Mouse (Mus musculus) yolk sac, embryonic 10.5 days (tissue): ENCODE data around the gene Dstyk.
A peak's percentile ranks its signal among the peaks of the same experiment; 100 is the strongest.
"Not testable (repeated sequence)": the region's sequence is repeated elsewhere in the genome, so short reads cannot be mapped to it uniquely, and the experiment has no call there.

Experiments
- DNase-seq: peaks from one replicate; pipeline ENCODE4 v3.0.0-alpha.2; 2017; ENCODE audit warnings: low spot score

The Dstyk gene

DNA sequence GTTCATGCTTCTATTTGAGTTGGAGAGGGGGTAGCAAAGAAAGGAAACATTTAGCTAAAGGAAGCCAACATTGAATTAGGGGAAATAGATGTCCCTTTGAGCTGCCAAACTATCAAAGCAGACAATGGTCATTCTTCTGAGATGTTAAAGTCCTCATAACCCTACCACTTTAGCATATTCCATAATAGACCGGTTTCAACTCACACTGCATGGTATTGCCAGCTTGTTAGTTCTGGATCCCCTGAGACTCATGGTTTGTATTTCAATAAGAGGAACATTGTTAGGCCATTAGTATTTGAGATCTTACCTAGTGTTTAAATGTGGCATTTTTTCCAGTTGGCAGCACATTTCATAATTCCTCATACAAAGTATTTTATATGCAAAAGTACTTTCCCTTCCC, 19.6 kb downstream of the Dstyk start:
- no peak for DNase-seq

DNA sequence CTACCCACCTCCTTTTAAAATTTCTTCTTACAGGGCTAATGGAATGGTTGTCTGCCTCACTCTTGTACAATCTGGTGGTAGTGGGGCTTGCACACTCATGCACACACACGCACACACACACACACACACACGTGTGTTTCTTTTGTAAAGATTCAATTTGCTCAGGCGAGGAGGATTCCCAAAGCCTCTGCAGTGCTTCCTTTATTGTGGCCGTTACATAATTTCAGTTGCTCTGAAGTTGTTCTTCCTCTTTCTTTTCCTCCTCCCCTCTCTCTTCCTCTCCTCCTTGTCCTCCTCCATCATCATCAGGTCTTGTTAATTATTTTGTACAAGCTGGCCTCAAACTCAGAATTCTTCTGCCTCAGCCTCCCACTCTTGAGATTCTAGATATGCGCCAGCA, 20.0 kb downstream of the Dstyk start:
- DNase-seq, result no peak

DNA sequence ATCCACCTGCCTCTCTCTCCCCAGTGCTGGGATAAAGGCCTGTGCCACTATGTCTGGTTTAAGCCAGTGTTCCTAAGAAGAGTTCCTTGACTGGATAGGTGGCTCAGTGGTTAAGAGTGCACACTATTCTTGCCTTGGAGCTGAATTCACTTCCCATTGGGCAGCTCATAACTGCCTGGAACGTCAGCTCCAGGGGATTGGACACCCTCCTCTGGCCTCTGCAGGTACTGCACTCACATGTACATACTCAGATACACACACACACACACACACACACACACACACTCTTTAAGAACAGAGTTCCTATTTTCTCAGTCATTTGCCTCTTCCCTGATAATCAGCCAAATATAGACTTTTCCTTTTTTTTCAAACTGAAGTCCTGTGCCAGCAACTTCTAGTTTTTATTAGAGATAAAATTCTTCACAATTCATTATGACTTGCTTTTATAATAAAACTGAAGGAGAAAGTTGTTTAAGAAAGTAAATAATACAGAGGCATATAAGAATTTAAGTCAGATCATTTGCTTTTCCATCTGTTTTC, 23.6 kb downstream of the Dstyk start:
- no peak for DNase-seq

DNA sequence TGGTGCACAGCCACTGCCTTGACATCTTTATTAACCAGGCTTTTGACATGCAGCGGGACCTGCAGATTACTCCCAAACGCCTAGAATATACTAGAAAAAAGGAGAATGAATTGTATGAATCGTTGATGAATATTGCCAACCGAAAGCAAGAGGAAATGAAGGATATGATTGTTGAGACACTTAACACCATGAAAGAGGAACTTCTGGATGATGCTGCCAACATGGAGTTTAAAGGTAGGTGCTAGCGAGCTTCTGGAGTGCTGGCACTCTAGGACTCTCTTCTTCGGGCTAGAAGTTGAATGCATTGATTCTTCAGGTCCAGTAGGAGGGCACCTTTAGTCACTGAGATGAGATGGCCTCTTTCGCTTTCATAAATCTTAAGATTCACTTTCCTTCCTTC, 32.4 kb downstream of the Dstyk start:
- DNase-seq, result no peak

DNA sequence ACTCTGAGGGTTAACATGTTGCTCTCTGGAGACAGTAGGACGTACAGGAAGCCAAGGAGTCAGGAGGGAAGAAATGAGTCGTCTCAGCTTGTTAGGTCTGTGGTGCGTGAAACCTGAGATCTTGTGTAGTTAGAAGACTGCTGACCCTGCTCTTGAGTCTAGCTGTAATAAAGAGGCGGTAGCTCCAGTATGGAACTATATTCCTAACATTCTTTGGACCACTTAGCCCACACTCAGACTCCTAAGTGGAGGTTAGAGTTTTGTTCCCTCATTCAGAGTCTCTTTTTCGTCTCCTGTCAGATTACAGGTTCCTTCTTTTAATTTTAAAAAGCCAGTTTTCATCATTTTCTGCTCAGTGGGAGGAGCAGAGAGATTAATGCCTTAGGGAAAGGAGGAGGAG, 47.3 kb downstream of the Dstyk start:
- no peak for DNase-seq

DNA sequence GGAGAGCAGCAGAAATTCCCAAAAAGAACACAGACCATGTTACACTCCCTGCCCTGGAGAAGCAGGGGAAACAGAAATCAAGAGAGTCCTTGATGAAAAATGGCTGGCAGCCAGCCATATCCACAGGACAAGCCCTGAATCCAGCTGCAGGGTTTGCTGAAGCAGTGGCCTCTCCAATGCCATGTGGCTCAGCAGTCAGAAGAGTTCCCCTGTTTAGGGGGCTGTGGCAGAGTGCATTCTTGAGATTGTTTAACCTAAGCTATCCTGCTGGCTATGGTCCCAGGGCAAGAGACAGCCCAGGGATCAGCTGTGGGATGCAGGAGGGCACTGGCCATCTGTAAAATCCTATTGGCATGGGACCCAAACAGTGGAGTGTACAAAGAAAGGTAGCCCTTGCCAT, 51.6 kb downstream of the Dstyk start:
- no peak for DNase-seq

DNA sequence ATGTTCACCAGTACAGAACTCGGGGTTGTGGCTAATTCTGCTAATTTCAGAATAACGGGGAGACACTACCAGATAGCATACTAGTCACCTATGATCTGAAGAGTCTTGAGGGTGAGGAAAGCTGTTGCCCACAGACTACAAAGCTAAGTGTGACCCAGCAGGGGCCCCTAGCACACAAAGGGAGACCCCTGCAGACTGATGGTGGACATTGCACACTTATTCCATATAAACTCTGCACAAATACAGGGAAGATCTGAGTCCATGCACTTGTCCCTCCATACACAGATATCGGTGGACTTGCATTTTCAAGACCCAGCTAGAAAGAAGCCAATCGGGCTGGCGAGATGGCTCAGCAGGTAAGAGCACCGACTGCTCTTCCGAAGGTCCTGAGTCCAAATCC, 52.2 kb downstream of the Dstyk start:
- DNase-seq, result no peak

DNA sequence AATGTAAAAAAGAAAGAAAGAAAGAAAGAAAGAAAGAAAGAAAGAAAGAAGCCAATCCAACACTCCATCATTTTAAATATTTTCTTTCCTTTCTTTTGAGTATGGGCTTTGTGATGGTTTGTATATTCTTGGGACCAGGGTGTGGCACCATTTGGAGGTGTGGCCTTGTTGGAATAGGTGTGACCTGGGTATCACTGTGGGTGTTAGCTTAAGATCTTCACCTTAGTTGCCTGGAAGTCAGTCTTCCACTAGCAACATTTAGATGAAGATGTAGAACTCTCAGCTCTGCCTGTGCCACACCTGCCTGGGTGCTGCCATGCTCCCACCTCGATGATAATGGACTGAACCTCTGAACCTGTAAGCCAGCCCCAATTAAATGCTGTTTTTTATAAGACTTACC, 52.7 kb downstream of the Dstyk start:
- not testable (repeated sequence) for DNase-seq

DNA sequence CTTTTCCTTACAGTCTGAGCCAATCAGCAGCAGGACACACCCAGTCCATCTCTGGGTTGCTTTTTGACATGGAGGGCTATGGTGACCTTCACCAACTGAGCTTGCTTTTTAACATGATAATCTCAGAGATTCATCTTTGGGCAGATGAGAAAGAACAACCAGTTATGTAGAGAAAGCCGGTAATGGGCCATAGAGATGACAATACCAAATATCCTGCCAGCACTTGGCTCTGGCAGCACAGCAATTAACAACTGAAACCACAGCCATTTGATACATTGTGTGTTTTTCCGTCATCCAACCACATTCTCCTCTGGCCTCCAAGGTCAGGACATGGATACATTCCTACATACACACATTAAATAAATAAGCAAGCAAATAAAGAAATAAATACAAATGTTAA, 53.7 kb downstream of the Dstyk start:
- no peak for DNase-seq

DNA sequence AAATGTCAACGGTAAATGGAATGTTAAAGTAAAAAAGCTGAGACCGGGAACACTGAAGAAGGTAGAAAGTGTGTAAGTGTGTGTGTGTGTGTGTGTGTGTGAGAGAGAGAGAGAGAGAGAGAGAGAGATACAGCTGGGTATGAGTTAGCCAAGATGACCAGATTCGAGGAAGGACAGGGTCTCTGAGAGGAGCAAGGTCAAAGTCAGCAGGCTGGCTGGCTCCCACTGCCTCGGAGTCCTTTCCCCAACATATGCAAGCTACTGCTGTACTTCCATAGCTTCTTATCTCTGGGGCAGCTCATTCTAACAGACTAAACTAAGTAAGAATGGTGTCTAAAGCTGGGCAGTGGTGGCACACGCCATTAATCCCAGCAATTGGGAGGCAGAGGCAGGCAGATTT, 54.1 kb downstream of the Dstyk start:
- DNase-seq, result no peak

DNA sequence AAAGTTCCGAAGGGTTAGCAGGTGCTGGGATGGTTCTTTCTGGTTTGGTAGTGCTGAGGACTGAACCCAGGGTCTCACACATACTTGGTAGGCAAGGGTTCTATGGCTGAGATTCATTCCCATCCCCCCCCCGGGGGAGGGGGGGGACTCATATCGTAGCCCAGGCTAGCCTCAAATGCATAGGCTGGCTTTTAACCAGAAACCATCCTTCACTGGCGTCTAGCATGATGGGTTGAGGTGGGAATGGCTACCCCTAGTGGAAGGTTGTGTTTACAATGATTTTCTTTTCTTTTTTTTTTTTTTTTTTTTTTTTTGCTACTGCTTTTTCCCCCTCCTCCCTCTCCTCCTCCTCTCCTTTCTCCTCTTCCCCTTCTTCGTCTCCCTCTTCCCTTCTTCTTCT, 55.2 kb downstream of the Dstyk start:
- no peak for DNase-seq

DNA sequence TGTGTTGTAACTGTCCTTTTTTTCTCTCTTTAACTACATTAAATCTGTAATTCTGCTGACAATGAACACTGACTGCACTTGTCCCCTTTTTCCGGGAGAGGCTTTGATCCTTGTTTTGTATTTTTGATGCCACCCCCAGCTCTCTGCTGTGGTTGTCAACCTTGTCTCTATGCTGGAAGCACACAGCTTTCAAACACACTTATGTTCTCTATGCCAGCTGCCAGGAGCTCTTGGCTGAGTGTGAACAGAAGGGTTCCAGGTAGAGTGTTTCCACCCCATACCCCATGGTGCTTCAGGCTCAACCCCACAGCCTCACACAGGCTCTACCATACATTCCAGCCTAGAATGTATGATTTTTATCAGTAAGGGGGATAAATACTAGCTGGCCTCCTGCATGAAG, 57.1 kb downstream of the Dstyk start:
- DNase-seq, result no peak

DNA sequence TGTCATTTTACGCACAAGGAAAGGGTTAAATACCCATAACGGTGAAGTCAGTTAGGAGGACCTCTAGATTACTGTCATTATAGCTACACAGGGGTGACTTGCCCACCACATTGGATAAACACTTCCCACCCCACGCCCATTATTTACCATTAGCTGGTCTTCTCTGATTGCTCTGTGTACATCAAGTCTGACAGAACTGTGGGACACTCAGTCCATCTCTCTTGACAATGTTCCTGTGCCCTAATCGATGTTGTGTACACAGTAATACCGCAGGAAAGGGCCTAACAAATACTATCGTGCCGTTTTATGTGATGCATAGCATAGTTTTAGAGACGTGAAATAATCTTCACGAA, 59.2 kb downstream of the Dstyk start:
- no peak for DNase-seq

DNA sequence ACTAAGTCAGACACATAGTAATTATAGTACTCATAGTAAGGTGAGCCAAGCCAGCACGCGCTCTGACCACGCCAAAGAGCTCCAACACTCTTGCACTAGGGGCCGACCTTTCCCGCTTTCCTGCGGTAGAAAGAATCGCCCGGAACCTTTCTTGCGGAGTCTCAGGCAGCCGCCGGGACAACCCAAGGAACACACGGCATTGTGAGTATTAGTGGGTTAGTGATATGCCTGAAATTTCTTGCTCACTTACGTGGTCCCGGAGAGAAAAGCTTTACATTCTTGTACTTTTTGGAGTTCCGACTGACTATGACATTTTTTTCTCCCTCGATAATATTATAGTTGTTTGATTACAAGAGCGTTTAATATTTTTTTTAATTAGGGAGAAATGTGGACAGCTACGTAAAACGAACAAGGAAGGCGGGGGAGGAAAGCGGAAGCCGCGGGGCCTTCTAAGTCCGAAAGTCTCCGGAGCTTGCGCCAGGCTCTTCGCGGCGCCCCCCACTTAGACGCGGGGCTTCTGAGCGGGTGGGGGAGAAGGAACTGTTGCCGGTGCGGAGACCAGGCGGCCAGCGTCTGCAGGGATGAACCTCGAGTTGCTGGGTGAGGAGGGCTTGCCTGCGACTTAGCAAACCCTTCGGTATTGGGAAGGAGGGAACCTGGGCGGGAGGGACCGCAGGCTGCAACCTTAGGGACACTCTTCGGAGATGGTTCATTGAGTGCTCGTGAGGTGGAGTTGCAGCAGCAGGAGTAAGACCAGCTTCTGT, 59.8 kb downstream of the Dstyk start, which contains the start of gene Rbbp5:
Gene Rbbp5, plus strand, starts transcription at position 438 of the 764 bp plus-strand sequence.
- DNase-seq, result peak; percentile 88

DNA sequence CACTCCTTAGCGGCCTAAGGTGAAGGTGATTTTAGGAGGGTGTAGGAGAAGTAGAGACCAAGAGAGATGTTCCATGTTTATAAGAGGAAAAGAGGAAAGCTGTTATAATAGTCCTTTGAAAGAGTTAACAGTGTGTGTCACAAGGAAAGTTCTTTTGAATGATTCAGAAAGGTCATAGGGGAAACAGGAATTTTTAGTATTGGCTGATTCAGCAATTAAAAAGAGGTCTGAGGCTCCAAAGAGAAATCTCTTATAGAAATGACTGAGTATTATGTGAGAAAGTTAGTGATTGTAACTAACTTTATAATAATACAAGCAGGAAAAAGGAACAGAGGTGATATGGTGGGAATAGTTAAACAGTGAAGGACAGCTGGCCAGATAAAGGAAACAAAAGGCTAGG, 62.1 kb downstream of the Dstyk start:
- DNase-seq, result no peak

DNA sequence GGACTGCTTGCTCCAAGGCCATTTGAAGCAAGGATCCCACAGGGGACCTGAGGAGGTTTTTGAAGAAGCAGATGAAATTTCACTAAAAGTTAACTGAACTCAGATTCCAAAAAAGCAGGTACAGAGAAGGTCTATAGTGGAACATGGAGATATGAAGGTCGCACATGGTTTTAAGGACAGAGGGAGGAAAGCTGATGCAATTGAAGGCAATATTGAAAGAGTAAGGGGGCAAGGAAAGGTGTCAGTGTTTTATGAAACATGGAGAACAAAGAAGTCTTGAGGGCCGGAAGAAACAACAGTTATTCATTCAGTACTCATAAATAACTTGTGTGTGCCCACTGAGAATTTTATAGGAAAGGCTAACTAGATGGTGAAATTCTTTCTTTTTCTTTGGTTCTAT, 64.3 kb downstream of the Dstyk start:
- DNase-seq, result no peak

DNA sequence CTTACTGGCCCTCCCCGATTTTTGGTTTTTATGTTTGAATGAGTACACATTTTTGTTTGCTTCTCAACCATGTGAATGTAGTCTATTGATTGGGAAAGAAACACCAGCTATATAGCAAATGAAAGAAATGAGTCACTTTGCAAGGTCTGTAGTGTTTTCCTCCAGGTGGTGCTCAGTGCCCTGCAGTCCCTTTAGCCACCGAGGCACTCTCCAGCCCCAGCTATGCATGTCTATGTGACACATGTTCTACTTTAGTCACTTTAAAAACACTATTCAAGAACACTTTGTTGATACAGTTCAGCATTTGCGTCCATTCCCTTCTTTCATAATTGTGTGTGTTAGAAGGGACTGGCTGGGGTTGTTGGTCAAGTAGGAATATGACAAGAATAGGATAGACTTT, 65.9 kb downstream of the Dstyk start:
- DNase-seq, result no peak

DNA sequence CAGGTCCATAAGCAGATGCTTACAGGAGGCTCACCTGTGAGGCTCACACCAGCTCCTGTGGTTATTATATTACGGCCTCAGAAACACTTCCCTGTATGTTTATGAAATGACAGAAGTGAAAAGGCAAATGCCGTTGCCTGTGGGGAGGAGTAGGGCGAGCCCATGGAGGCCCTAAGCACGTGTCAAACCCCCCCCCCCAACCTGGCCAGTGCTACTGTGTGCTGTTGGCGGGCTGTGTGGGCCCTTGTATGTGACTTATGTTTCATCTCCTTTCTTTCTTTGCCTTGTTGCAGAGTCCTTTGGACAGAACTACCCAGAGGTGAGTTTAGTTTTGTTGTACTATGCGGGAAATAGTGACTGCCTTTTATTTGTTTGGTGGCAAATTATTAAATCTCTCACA, 66.4 kb downstream of the Dstyk start:
- DNase-seq, result no peak

DNA sequence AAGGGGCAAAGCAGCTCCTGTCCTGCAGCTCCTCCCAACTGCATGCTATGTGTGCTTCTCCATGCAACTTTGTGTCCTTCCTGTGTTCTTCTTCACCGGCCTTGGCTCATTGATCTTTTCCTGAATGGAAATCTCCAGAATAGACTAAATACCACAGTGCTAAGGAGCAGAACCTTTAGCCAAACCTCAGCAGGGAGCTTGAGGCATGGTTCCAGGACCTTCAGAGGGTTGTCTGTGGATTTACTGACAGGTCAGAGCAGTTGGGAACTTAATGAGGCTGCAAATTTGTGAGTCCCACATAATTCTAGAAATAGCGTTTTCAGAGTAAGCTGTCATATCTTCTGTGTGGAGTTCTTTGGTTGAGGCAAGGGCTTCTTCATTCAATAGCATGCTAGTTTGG, 83.2 kb downstream of the Dstyk start:
- no peak for DNase-seq

DNA sequence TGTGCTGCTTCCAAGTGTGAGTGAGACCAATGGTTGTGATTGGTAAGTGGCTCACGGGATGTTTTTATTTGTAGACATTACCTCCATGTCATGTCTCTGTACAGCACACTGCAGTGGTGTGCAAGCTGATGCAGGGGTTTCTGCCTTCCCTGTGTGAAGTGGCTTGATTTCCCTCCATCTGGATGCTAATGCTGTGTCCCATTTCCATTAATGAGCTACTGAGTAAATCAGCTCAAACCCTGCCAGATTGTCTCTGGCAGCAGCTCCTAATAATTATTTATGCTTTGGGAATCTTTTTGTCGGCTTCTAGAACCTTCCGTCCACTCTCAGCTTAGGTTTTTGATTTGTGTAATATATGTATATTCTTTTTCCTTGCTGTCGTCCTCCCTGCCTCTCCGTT, 87.8 kb downstream of the Dstyk start:
- no peak for DNase-seq

DNA sequence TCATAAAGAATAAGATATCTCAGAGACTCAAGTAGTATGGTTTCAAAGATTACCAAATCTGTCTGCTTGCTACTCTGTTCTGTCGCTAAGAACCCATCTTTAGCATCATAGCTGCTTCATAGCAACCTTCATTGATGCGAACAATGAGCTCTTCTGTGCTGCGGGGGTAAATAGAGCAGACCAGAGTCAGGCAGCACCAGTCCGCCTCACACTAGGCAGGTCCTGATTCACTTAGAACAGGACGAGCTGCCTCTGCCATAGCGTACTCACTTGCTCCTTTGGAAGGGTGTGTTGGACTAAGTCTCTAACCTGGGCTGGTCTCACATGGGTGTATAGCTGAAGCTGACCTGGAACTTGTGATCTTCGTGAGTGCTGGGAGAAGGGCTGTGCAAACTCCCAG, 88.7 kb downstream of the Dstyk start, which contains the start of gene Tmem81:
Gene Tmem81, plus strand, starts transcription at position 173 of the 400 bp plus-strand sequence.
- DNase-seq, result no peak

DNA sequence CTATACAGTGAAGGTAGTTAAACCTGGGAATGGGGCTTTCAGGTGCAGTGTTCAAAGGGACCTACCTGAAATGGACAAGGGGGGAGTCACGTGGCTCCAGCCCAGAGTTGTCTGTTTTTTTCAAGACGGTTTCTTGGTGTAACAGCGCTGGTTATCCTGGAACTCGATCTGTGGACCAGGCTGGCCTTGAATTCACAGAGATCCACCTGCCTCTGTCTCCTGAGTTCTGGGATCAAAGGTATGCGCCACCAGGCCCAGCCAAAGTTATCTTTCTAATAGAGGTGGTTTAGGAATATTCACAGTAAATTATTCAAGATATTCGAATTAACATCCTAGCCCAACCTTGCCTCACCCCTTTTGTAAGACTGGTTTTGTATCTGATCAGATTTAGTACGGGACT, 89.3 kb downstream of the Dstyk start:
- DNase-seq, result no peak

DNA sequence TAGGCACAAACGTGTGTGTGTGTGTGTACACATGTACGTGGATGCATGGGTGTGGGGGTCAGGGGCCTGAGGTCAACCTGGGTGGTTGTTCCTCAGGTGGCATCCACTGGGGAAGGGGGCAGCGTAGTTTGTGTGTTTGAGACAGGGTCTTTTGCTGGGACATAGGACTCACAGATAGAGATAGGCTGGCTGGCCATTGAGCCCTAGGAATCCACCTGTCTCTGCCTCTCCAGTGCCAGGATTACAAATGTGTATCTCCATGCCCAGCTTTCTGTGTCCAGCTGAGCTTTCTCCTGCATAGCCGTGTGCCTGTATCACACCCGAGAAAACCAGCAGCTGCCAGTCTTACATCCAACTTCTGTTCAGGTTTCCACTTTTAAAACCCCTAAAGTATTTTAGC, 92.4 kb downstream of the Dstyk start:
- no peak for DNase-seq

DNA sequence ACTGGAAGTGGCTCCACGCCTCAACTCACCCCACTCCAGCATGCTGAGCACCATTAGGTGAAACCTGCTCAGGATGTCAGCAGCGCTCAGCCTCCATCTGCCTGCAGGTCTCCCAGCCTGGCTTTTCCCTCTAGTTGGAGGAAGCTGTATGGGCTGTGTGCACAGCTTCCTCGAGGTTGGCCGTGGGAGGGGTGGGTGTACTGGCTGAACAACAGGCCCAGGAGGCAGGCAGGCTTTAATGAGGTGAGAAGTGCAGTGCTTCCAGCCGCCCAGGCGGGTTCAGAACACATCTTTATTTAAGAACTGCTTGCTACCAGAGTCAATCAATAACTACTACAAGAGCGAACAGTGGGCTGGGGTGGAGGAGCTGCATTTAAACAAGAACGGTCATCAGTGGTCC, 94.2 kb downstream of the Dstyk start:
- DNase-seq, result no peak
